Mouse (Mus musculus) heart, adult 2 months (tissue): Measurements from ENCODE around the gene Trim31. TPM values are rescaled to one million over a fixed set of nuclear protein-coding genes. Genes with fewer than 3 reads are reported as not detected.
A peak's percentile ranks its signal among the peaks of the same experiment; 100 is the strongest.

ENCODE experiments used
- DNase-seq, 2 experiments: peaks; one replicate each; pipeline ENCODE4 v3.0.0; 2021
- H3K27ac ChIP-seq: fragments of 200-600 bp; 2 replicates; pipeline ENCODE4 v1.8.1; 2022
- H3K27me3 ChIP-seq: fragments of 200-500 bp; 2 replicates; pipeline ENCODE4 v1.6.1; 2012; ENCODE audit warnings: mild to moderate bottlenecking, low read length, inconsistent platforms, mixed read lengths; ENCODE audit not compliant: control insufficient read depth, insufficient read depth
- H3K36me3 ChIP-seq: fragments of 200-500 bp; 2 replicates; pipeline ENCODE4 v1.6.1; 2012; ENCODE audit warnings: low read length, inconsistent platforms; ENCODE audit not compliant: control insufficient read depth, insufficient read depth
- H3K4me1 ChIP-seq: fragments of 200-500 bp; 2 replicates; pipeline ENCODE4 v1.6.1; 2011; ENCODE audit warnings: low read length; ENCODE audit not compliant: control insufficient read depth, insufficient read depth
- H3K4me3 ChIP-seq: fragments of 200-600 bp; 2 replicates; pipeline ENCODE4 v1.8.1; 2022
- H3K79me2 ChIP-seq: fragments of 200-500 bp; replicated peaks from 2 replicates; pipeline ENCODE4 v1.6.1; 2012; ENCODE audit warnings: mild to moderate bottlenecking, inconsistent platforms, low read length, moderate library complexity, mixed read lengths; ENCODE audit not compliant: control insufficient read depth, insufficient read depth
- H3K9ac ChIP-seq: fragments of 200-500 bp; 2 replicates; pipeline ENCODE4 v1.6.1; 2012; ENCODE audit warnings: low read depth, mild to moderate bottlenecking, control low read depth, inconsistent platforms, low read length, mixed read lengths
- CTCF ChIP-seq: fragments of 200-600 bp; IDR thresholded peaks from 2 replicates; pipeline ENCODE4 v1.8.1; 2022; ENCODE audit warnings: antibody characterized with exemption, mild to moderate bottlenecking, moderate library complexity
- EP300 ChIP-seq: fragments of 200-500 bp; IDR thresholded peaks from 2 replicates; pipeline ENCODE4 v1.6.1; 2011; ENCODE audit warnings: low read depth, low read length, control low read depth; ENCODE audit not compliant: insufficient read depth
- POLR2A ChIP-seq: fragments of 200-500 bp; IDR thresholded peaks from 2 replicates; pipeline ENCODE4 v1.6.1; 2011; ENCODE audit warnings: mild to moderate bottlenecking, low read depth, low read length, control low read depth; ENCODE audit not compliant: insufficient read depth
- WGBS: fragments of 180-500 bp; shearing (Covaris S2); methylation state at CpG from one replicate; pipeline ENCODE4 v1.1.7; 2018; 5-methylcytosine and 5-hydroxymethylcytosine counted together
- intact Hi-C: fragments of 180-260 bp; cut with DNase I; formaldehyde crosslinking; loops from one replicate; pipeline ENCODE4 v1.15.1; 2025
- polyA plus RNA-seq: library from polyadenylated mRNA; depleted of rRNA; stranded (reverse); fragments of >200 nt; gene quantifications from 2 replicates; pipeline ENCODE4 v1.2.3, GENCODE M21; 2012
- total RNA-seq, 2 experiments: library from RNA; stranded (reverse); gene quantifications; 2 replicates each; pipeline ENCODE4 v1.2.3; 2021

The Trim31 gene
- total and polyA plus RNA-seq, 3 experiments, result not detected

GRCm38 (mm10) chr17:36903651-36904050 lies 5.7 kb downstream of the Trim31 start:
- Histone ChIP-seq H3K9ac (no peak overlapping the region), H3K79me2 (no peaks in the 10 kb centered on the region), H3K27me3 (no peaks in the 10 kb centered on the region), H3K4me3 (no peak overlapping the region), H3K27ac (no peak overlapping the region), H3K4me1 (no peaks in the 10 kb centered on the region), H3K36me3 (no peaks in the 10 kb centered on the region)
- intact Hi-C loops, result no loop called here
- 49% methylated on average over 3 of the region's 3 CpGs for WGBS
- no peak for TF ChIP-seq CTCF
- TF ChIP-seq EP300, result no peak
- no peak for TF ChIP-seq POLR2A
- no peak for DNase-seq

- H3K79me2 ChIP-seq, result no peaks in the 10 kb centered on the region
- 30% methylated on average over 1 of the region's 1 CpGs for WGBS
- no peaks in the 10 kb centered on the region for H3K4me1 ChIP-seq
- no peak overlapping the region for H3K4me3 ChIP-seq
- TF ChIP-seq EP300 (no peak), CTCF (no peak), POLR2A (no peak)
- no peak overlapping the region for H3K27ac ChIP-seq
- no peak for DNase-seq
- intact Hi-C loops, result no loop called here
- no peaks in the 10 kb centered on the region for H3K36me3 ChIP-seq
- H3K27me3 ChIP-seq, result no peaks in the 10 kb centered on the region
- H3K9ac ChIP-seq, result no peak overlapping the region
Observed at GRCm38 (mm10) chr17:36908235-36908634, 10.3 kb downstream of the Trim31 start.

- TF ChIP-seq POLR2A (no peak), CTCF (no peak), EP300 (no peak)
Observed at GRCm38 (mm10) chr17:36909802-36910201, 11.9 kb downstream of the Trim31 start.

GRCm38 (mm10) chr17:36912031-36912430 lies 14.1 kb downstream of the Trim31 start:
- DNase-seq, result no peak
- WGBS, result 55% methylated on average over 2 of the region's 2 CpGs
- Histone ChIP-seq H3K4me1 (no peaks in the 10 kb centered on the region), H3K4me3 (no peak overlapping the region), H3K9ac (no peak overlapping the region), H3K27me3 (no peaks in the 10 kb centered on the region), H3K36me3 (no peaks in the 10 kb centered on the region), H3K27ac (no peak overlapping the region), H3K79me2 (no peaks in the 10 kb centered on the region)
- intact Hi-C loops, result loop anchor here (1.0 kb wide), 1 partner anchor 20 kb away; no protein-coding TSS in a partner anchor
- TF ChIP-seq EP300, result no peak
- TF ChIP-seq CTCF, result no peak
- no peak for TF ChIP-seq POLR2A

More at GRCm38 (mm10) chr17:36909802-36910201, 11.9 kb downstream of the Trim31 start:
- Histone ChIP-seq H3K27me3 (no peaks in the 10 kb centered on the region), H3K27ac (no peak overlapping the region), H3K9ac (no peak overlapping the region), H3K4me3 (no peak overlapping the region), H3K4me1 (no peaks in the 10 kb centered on the region), H3K36me3 (no peaks in the 10 kb centered on the region), H3K79me2 (no peaks in the 10 kb centered on the region)
- intact Hi-C loops, result no loop called here
- no peak for DNase-seq
- WGBS, result 46% methylated on average over 4 of the region's 4 CpGs

- Histone ChIP-seq H3K79me2 (no peaks in the 10 kb centered on the region), H3K27ac (no peak overlapping the region), H3K9ac (no peak overlapping the region), H3K4me1 (no peaks in the 10 kb centered on the region), H3K4me3 (no peak overlapping the region), H3K36me3 (no peaks in the 10 kb centered on the region), H3K27me3 (no peaks in the 10 kb centered on the region)
- intact Hi-C loops, result loop anchor here (2.0 kb wide), 2 partner anchors 45 to 135 kb away; partner anchors contain the start of genes Znrd1 and Znrd1as
- peak; percentile 63 to 68 for DNase-seq
- TF ChIP-seq CTCF (peak; percentile 91), POLR2A (no peak)
- WGBS, result 18% methylated on average over 2 of the region's 2 CpGs
Observed at GRCm38 (mm10) chr17:36914108-36914507, 16.2 kb downstream of the Trim31 start.

GRCm38 (mm10) chr17:36915076-36915475 lies 17.2 kb downstream of the Trim31 start:
- Histone ChIP-seq H3K79me2 (no peaks in the 10 kb centered on the region), H3K27ac (no peak overlapping the region), H3K4me1 (no peaks in the 10 kb centered on the region), H3K4me3 (no peak overlapping the region), H3K27me3 (no peaks in the 10 kb centered on the region), H3K9ac (no peak overlapping the region), H3K36me3 (no peaks in the 10 kb centered on the region)
- no peak for TF ChIP-seq POLR2A
- peak; percentile 82 for TF ChIP-seq CTCF
- TF ChIP-seq EP300, result 0 out of 2 replicates have a peak, but pooled peaks have one; percentile 39
- intact Hi-C loops, result loop anchor here (1.0 to 2.0 kb wide), 3 partner anchors 44 to 134 kb away; partner anchors contain the start of genes Znrd1 and Znrd1as
- WGBS, result 12% methylated on average over 9 of the region's 9 CpGs
- peak; percentile 28 to 67 for DNase-seq
